Mouse (Mus musculus): ENCODE results near the gene Surf2. TPM values are rescaled to one million over a fixed set of nuclear protein-coding genes. Genes with fewer than 3 reads are reported as not detected.

Gene Surf2
- total RNA-seq, 4 experiments from 2014 or later, result 9.5 to 14.7 (median 13.0) TPM

GRCm38 (mm10) chr2:26957488-26957859, 41.3 kb downstream of the Surf2 start:
- DNase-seq (ENCODE audit: low spot score in 2 of 2), result no peak

GRCm38 (mm10) chr2:26960756-26961155, 44.6 kb downstream of the Surf2 start:
- no peak for DNase-seq (ENCODE audit: low spot score in 2 of 2)

- peak; percentile 79 to 86 for DNase-seq (ENCODE audit: low spot score in 2 of 2)
These were observed 48.0 kb downstream of the Surf2 start, which contains the start of gene Rexo4 for GRCm38 (mm10) chr2:26963923-26964723. Gene Rexo4 (minus strand): TSS chr2:26964386.

GRCm38 (mm10) chr2:26964724-26965370, 48.7 kb downstream of the Surf2 start:
- DNase-seq (ENCODE audit: low spot score in 2 of 2), result no peak

GRCm38 (mm10) chr2:26967262-26967661, 51.1 kb downstream of the Surf2 start:
- no peak for DNase-seq (ENCODE audit: low spot score in 2 of 2)

Other genes with a start within 250 kb of the Surf2 start
- gene Lcn4, start 245.1 kb upstream of the Surf2 start, total RNA-seq (2022), result not detected
- not detected for gene Abo, start 51.4 kb upstream of the Surf2 start, total RNA-seq (2022)
- gene Surf6, start 13.5 kb upstream of the Surf2 start, total RNA-seq (2022), result 10 to 100 TPM in 3 of 4 experiments, 1 to 10 TPM in 1; 9.5 to 12.1 (median 11.6) TPM
- gene Med22, start 5.7 kb upstream of the Surf2 start, total RNA-seq (2022), result 10 to 100 TPM; 13.9 to 18.2 (median 14.5) TPM
- gene Rpl7a, start 5.6 kb upstream of the Surf2 start, total RNA-seq (2022), result 100 to 1,000 TPM; 250 to 326 (median 272) TPM
- 10 to 100 TPM; 36.3 to 50.3 (median 43.0) TPM for gene Surf1, start 163 bp downstream of the Surf2 start, total RNA-seq (2022)
- gene Surf4, start 17.6 kb downstream of the Surf2 start, total RNA-seq (2022), result 10 to 100 TPM; 76.1 to 81.4 (median 79.4) TPM
- not detected for gene Stkld1, start 17.7 kb downstream of the Surf2 start, total RNA-seq (2022)
- gene Rexo4, start 48.0 kb downstream of the Surf2 start, total RNA-seq (2022), result 10 to 100 TPM; 11.0 to 15.8 (median 14.4) TPM
- not detected for gene Adamts13, start 57.0 kb downstream of the Surf2 start, total RNA-seq (2022)
- gene Cacfd1, start 93.6 kb downstream of the Surf2 start, total RNA-seq (2022), result 10 to 100 TPM; 38.2 to 45.6 (median 39.4) TPM
- gene Slc2a6, start 111.6 kb downstream of the Surf2 start, total RNA-seq (2022), result under 1 TPM in 1 of 4 experiments, not detected in 3; 0.15 TPM
- under 1 TPM in 1 of 4 experiments, not detected in 3; 0.48 TPM for gene Mymk, start 155.8 kb downstream of the Surf2 start, total RNA-seq (2022)
- gene Adamtsl2, start 163.0 kb downstream of the Surf2 start, total RNA-seq (2022), result 1 to 10 TPM in 3 of 4 experiments, under 1 TPM in 1; 0.99 to 2.2 (median 1.5) TPM
- gene Fam163b, start 226.1 kb downstream of the Surf2 start, total RNA-seq (2022), result under 1 TPM in 1 of 4 experiments, not detected in 3; 0.08 TPM
- gene Dbh, start 248.9 kb downstream of the Surf2 start, total RNA-seq (2022), result not detected